Mouse (Mus musculus) frontal cortex, postnatal 36 days (tissue): ENCODE measurements around the gene Cbx3.
"Not testable (repeated sequence)": the region's sequence is repeated elsewhere in the genome, so short reads cannot be mapped to it uniquely, and the experiment has no call there.

Experiments used
- DNase-seq, 2 experiments: peaks; one replicate each; pipeline ENCODE4 v3.0.0; 2022; ENCODE audit warnings: low spot score in 2 of 2

Cbx3 gene

DNA sequence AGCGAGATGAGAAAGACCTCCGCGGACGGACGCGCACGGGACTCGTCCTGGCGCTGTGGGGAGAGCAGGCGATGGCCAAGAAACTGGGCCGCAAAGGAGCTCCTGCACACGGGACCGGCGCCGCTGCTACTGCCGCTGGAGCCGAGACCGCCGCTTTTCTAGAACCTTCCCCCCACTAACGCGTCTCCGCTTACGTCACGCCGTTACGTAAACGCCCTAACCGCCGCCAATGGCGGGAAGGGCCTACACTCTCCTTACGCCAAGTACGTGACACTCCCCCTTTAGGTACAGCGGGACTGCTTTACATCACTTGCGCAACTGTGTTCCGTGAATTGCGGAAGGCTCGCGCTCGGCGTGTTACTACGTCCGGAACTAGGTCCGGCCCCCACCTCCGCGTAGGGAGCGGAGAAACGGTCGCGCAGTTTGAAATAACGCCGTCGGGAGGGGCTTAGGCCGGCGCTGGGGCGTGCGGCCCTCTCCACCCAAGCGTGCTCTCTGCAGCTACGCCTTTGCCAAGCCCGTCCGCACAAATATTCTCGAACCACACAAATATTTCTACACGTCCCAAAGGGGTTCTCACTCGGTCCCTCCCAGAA is 347 bp upstream of the Cbx3 start, which contains the start of gene Hnrnpa2b1:
Hnrnpa2b1 (minus strand) TSS at position 180 of the 596 bp plus-strand sequence.
- peak; percentile 100 for DNase-seq

DNA sequence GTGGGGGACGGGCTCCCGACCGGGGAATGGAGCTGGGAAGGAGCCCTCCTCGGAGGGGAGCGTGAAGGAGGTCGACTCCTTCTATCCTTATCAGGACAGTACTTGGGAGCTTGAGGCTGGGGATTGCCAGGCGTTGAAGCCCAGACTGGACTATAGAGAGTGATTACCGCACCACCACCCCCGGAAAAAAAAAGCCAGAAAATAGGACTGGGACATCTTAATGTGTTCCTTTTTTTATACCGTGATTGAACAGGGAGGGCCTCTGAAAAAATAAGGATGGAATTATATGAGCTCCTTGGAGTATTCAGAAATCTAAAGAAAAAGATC is 982 bp downstream of the Cbx3 start:
- no peak for DNase-seq

DNA sequence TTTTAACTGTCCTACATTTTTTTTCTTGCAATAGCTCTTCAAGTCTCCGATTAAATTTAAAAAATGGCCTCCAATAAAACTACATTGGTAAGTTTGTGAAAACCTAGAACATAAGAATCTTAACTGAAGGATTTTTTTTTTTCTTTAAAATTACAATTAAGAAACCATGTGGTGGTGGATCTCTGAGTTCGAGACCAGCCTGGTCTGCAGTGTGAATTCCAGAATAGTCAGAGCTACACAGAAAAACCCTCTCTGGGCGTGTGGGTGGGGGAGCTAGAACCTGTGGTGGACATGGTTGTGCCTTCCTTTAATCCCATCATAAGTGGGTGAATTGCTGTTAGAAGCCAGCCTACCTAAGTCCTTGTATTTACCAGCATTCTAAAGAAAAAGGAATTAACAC is 1.6 kb downstream of the Cbx3 start:
- no peak for DNase-seq

DNA sequence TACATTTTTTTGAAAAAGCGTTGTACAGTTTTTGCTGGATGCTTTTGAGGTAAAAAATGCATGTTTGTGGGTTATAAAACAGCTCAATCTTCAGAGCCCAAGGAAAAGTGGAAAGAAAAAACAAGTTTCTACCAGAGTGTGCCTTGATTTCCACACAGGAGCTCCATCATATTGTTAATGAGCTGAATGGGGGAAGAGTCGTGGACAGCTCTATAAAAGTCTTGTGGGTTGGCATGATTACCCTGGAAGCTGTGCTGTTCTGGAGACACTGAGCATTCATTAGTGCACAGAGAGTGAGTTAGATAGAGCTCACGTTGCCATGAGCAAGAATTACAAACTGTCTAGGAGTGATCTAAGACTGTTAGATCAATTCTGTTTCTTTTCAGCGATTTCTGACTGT is 2.1 kb downstream of the Cbx3 start:
- DNase-seq: no peak

DNA sequence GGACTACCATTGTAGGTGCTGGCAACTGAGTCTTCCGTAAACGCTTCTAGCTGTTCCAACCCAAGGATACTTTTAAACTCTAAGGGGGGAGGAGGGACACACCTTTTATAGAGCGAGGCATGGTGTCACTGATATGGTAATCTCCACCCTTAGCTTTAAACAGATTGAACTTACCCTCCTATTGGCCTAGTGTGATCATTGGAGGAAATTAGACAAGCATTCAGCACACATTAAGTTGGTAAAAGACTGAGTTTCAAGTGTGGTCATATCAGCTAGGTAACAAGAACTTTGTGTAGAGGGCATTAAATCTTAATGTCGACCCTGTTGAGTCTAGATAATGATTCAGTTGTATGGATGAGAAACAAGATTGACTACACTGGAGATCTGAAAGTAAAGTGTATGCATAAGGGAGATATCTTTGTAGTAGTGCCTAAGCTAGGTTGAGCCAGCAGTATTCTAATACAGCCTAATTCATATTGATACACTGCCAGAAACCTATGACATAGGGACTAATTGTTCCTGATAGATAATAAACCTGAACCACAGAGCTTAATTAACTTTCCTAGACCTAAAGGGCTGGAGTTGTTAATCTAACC is 9.1 kb downstream of the Cbx3 start:
- DNase-seq: no peak

DNA sequence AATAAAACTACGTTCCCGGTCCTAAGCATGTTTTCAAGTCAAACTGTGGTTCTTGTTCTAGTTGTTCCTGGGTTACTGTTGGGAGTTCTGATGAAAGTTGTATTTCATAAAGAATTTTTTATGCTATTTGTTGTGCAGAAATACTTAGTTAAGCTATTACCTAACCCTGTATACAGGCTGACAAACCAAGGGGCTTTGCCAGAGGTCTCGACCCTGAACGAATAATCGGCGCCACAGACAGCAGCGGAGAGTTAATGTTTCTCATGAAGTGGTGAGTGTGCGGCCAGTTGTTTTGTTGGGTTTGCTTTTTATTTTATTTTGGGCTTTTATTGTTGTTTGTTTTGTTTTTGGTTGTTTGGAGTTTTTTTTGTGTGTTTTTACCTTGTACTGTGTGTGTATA is 11.4 kb downstream of the Cbx3 start:
- DNase-seq: no peak

DNA sequence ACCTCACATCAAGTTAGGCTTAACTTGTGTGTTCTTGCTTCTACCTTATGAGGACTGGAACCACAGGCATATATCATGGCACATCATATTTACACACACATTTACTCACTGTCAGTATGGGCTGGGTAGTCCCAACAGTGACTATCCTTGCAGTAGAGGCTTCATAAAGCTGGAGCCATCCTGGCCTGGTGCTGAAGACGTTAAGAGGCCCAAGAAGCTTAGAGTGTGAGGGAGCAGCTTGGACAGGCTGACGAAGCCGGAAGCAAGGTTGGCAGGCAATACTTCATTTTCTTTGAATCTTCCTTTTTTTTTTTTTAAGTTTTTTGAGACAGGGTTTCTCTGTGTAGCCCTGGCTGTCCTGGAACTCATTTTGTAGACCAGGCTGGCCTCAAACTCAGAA is 13.7 kb downstream of the Cbx3 start:
- DNase-seq: no peak

DNA sequence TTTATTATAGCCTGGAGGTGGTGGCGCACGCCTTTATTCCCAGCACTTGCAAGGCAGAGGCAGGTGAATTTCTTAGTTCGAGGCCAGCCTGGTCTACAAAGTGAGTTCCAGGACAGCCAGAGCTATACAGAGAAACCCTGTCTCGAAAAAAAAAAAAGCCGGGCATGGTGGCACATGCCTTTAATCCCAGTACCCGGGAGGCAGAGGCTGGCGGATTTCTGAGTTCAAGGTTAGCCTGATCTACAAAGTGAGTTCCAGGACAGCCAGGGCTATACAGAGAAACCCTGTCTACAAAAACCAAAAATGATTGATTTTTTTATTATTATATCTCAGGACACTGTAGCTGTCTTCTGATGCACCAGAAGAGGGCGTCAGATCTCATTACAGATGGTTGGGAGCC is 14.4 kb downstream of the Cbx3 start:
- not testable (repeated sequence) for DNase-seq

DNA sequence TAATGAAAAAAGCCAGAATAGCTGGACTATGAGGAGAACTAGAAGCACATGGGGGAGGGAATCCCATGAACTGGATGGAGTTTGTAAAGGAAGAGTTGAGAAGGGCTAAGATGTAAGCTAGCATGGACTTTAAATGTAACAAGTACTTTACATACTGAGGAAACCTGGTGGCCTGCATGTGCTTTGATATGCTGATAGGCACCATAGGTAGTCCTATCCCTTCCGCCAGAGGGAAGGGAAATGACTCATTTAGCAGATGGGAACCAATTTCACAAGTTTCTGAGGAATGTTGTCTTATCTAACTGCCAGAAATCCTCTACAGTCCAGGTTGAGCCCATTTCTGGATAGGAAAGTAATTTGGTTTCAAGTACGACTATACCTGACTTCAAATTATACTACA is 15.5 kb downstream of the Cbx3 start:
- no peak for DNase-seq

DNA sequence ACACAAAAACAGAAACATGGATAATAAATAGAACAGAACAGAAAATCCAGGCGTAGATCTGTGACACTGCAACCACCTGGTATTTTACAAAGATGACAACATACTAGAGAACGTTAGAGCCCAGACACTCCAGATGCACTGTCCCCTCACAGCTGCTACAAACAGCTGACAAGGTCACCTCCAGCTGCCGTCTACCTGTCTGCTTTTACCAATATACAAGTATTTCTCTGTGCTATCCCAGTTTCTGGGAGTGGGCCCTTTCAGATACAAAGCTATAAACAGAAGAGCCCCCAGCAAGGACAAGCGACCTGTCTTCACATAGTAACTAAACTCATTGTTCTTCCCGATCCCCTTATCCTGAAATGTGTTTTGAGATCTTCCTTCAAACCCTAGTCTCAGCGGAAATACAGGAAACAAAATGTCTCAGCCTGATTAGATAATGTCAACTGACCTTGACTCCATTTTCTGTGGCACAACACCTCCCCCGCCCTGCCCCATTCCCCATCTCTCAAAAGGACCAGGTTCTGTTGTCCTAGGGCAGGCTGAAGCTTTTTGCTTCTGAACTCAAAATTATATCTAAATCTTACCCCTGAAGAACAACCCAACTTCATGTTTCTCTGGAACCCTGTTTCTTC is 16.0 kb downstream of the Cbx3 start:
- no peak for DNase-seq

DNA sequence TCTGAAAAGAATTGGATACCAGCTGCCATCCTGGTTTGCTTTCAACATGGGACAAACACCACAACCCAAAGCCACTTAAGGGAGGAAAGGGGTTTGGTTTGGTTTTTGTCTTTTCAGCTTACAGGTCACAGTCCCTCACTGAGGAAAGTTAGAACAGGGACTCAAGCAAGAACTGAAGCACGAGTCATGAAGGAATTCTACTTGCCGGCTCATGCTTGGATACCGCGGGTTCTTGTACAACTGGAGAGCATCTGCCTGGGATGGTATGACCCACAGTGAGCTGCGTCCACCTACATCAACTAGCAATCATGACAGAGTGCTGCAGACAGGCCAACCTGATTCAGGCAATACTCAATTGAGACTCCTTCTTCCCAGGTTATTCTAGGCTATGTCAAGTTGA is 16.6 kb downstream of the Cbx3 start:
- no peak for DNase-seq

DNA sequence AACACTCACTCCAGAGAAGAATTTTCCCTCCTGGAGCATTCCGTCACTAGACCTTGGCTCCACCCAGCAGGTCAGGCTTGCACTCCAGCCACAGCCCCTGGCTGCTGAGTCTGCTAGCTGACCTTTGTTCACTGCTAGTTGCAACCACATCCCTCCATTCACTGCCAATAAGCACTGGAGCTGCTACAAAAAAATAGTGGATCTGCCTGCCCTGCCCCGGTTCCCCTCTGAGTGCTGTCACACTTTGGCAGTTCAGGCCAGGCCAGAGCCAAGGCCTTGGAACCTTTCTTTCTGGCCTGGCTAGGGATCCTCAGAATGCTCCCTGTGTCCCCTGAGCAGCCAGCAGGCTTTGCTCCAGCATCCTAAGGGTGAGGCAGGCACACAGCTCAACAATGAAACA is 19.6 kb downstream of the Cbx3 start:
- no peak for DNase-seq

DNA sequence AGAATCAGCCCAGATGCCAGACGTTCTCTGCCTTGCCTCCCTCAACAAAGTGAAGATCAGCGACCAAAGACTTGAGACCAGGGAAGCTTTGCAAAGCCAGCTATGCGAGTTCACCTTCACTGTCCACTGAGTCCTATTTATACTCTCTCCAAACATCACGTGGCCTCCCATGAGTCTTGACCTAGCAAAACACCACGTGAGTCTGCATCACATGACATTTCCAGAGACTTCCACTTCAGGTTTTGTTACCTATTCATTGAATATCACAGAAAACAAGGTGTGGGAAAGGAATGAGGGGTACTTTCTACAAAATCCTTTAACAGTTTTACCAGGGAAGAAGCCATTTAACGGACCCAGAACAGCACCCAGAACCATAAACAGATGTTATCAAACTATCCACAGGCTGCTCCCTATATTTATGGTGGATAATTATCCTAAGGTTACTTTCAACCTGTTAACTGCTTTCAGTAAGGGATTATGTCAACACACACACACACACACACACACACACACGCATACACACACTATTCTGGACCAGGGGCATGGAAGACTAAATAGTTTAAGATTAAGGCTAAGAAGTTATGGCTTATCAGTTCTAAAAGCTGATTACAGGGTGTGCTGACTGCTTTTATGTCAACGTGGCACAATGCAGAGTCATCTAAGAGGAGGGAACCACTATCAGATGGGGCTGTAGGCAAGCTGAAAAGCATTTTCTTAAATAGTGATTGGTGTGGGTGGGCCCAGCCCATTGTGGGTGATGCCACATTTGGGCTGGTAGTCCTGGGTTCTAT is 27.4 kb downstream of the Cbx3 start:
- DNase-seq: no peak

DNA sequence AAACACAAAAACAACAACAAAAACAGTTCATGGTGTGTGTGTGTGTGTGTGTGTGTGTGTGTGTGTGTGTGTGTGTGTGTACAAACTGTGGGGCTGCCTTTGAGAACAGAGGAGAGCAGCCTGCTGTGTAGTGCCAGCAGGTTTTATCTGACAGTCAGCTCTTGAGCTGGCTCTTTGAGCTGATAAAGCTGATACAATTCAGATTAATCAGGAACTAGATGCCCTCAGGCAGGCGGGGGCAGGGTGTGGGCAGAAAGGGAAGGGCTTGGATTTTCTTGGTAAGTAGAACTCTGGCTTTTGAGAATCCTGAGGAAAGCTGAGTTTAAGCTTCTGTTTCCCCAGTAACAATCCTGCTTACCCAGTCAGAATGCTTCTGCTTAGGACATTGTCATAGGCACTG is 35.5 kb downstream of the Cbx3 start:
- no peak for DNase-seq

DNA sequence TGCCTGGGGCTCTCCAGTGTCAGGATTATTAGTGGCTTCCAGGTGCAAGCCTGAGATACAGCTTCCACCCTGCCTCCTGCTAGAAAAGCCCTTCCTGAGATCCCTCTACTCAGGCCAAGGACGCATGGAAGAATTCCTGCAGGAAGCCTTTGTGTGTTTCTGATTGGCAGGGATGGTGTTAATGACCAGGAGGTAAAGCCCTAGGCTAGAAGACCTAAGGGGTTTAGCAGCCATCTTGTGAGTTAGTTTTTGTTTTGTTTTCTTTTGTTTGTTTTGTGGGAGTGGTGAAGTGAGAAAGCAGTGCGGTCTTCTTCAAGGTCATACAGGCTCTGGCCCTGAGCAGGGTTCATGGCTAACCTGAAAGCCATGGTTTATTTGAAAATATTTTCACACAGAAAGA is 37.4 kb downstream of the Cbx3 start:
- no peak for DNase-seq

DNA sequence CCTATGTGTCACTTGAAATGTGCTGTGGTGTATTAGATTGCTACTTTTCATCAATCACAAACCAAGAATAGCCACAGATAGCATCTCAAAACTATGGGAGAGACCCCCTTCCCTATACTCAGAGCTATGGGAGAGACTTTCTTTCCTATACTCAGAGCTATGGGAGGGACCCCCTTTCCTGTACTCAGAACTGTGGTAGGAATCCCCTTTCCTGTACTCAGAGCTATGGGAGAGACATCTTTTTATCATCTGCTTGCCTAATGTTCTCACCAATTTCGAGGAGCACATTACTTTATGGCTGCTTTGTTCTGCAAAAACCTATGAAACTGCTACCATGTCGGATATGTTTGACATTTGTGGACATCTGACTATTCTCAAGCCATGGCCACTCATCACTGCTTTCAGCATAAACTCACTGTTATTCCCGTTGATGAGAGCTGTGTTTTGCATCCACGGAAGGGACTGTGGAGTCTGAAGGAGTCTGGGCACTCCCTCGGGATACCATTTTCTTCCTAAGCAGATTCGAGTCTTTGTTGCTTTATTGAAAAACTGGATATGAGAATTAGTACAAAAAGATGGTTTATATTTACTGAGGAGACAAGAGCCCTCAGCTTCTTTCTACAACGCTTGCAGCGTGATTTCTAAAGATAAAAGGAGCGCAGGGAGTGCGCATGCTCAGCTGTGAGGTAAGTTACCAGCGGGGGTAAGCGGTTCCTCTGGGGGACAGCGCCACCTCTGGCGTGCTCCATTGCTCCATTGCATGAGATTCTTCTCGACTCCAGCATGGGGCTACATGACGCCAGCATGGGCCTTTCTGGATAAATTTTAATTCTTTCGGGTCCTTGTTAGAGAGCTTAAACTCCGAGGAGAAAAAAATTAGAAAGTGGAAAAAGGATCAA is 38.8 kb downstream of the Cbx3 start:
- peak; percentile 69 to 75 for DNase-seq

DNA sequence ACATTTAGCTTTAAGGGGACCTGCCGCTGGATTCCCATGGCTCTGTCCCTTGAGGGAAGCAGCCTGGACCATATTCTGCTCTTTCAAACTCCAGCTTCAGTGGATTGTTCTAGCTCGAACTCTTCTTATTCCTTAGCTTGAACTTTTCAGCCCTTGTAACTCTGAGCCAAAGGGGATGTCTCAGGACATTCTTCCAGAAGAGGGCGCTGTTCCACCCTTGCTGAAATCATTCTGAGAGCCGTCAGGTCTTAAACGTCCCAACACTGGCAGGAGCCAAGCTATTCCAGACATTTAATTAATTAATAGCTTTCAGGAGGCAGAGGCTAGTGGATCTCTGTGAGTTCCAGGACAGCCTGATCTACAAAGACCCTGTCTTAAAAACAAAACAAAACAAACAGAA is 39.9 kb downstream of the Cbx3 start:
- DNase-seq: peak in 1 of 2 experiments; percentile 26

DNA sequence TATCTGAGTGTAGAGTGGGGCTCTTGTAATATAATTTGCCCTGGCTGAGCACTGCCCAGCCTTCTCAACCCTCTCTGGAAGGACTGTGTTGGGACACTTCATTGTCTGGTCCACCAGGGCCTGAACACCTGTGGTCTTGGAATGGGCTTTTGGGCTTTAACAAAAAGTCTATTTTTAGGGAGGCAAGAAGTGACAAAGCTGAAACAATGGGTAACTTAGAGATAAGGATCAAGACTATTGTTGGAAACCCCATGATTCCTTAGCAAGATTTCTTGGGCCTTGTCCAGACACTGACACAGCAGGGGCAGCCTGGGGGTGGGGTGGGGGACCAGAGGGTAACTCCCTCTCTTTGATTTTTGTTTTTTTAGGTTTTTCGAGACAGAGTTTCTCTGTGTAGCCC is 40.8 kb downstream of the Cbx3 start:
- no peak for DNase-seq

DNA sequence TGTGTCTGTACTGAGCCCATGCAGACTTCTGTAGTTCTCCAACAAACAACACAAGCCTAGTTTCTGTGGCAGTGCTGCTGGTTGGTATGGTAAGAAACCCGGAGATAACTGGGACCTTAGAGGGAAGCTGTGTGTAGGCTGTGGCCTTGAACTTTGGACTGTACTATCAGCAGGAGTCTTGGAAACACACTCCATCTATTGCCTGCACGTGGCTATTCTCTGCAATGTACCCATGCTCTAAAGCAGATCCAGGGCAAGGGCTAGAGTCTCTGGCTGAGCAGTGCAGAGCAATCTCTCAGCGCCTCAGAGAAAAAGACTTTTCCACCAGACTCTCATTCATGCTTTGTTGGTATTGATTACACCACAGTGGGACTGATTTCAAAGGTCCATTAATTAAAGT is 43.6 kb downstream of the Cbx3 start:
- DNase-seq: no peak

DNA sequence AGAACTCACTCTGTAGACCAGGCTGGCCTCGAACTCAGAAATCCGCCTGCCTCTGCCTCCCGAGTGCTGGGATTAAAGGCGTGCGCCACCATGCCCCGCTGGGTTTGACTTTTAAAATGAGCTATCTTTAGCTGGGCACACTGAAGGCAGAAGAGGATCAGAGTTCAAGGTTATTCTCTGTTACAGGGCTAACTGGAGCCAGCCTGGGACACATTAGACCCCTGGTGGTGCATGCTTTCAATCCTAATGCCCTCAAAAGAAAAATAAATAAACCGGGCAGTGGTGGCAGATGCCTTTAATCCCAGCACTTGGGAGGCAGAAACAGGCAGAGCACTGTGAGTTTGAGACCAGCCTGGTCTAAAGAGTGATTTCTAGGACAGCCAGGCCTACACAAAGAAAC is 44.7 kb downstream of the Cbx3 start:
- DNase-seq: no peak

DNA sequence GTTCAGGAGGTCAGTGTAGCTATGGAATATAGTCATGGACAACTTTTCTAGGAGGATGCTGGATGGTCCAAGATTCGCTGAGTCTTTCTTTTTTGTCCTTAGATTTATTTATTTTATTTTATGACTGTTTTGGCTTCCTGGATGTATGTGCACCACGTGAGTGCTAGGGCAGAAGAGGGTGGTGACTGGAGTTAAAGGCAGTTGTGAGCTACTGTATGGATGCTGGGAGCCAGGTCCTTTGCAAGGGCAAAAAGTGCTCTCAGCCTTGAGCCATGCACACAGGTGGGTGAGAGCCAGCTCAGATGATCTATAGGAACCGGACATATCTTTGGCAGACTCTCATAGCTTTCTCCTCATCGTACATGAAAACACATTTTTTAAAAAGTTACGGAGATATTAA is 53.1 kb downstream of the Cbx3 start:
- DNase-seq: no peak

DNA sequence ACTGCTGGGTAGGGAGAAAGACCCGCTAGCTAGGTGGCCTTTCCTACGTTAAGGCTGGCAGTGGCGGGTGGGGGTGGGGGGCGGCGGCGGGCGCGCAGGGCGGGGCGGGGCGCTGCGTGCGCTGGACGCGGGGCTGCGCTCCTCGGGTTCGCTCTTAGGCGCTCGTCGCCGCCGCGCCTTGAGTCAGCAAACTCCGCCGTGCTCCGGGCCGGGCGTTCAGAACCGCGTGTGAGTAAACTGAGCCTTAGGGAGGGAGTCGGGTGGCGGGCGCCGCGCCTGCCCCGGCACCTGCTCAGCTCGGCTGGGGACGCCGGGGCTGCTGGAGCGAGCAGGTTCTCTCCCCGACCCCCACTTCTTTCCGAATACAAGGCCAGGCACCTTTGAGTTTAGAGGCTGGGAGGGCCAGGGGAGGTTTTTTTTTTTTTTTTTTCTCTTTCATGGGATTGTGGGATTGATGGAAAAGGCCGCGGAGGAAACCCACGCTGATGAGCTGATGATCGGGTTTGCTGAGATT is 53.7 kb downstream of the Cbx3 start, which contains the start of gene Snx10:
Snx10 (plus strand) TSS at position 95 of the 514 bp plus-strand sequence.
- peak; percentile 59 to 68 for DNase-seq
